Mouse (Mus musculus) hematopoietic multipotent progenitor cell, adult 10-12 weeks (in vitro differentiated cells): ENCODE results near the gene Hjurp. TPM values are rescaled to one million over a fixed set of nuclear protein-coding genes. Genes with fewer than 3 reads are reported as not detected.

Source experiments
- polyA plus RNA-seq: library from polyadenylated mRNA; stranded (reverse); fragments of >175 nt; gene quantifications from 2 replicates; pipeline ENCODE4 v1.2.3, GENCODE M21; 2012; ENCODE audit warnings: low replicate concordance

Gene Hjurp
- 14.4 and 15.0 TPM in 2 replicates for polyA plus RNA-seq

DNA sequence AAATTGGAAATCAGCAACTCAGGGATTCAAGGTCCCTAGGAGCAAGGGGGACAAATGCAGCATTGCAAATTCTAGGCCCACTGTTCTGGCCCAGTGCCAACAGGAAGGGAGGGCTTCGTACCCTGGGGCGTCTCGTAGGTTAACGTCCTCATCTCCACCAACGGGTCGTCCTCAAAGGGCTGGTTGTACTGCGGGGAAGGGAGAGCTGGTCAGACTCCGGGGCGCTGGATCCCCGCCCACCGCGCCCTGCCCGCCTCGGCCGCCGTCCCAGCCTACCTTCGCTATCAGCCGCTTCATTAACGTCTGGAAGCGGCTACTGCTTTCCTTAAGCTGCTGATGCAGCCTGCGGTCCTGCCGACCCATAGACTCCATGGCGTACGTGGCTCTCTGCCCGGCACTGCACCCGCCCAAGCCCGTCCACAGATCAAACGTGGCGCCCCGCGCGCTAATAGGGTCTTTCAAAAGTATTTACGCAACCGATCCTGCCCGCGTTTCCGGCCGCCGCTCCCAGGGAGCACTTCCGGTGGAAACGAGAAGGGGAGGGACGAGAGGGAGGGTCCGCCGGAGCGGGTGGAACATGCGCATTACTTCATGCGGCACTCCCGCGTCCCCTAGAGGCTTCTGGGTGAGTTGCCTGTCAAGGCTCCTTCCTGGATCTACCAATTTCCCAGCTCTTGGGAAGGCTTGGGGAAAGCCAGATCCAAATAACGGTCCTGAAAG, at the start of gene Hjurp, which contains the start of gene Trpm8:
Gene Hjurp, minus strand, starts transcription at position 536 of the 720 bp plus-strand sequence.
Gene Trpm8, plus strand, starts transcription at position 564 of the 720 bp plus-strand sequence.

DNA sequence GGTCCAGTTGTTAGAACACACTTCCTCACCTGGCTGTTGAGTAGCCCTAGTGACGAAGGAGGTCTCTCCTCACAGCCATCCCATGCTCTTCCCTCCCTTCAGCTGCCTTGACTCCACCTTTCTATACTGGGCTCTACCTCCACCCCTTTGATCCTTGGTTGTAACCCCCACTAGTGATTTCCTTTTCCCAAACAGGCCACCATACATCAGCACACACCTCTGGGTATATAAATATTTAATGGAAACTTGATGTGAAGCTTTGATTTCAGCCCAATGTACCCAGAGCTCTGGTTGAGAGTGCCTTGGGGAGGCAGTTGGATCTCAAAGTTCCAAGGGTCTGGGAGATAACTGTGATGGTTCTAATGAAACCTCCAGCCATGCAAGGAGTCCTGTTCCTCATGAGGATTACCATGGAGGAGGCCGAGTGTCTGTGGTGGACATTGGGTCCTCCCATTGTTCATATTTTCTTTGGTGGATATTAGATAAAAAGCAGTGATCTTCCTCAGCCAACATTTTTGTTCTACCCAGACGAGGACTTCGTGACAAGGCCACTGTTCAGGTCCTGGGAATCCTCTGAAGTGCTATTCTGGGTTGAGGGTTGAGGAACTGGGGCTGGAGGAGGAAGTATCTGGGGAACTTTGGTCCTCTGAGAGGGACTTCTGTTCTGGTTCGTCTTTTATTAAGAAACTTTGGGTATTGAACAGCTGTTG, 50.6 kb downstream of the Hjurp start, which contains the start of gene Mroh2a:
Gene Mroh2a, plus strand, starts transcription at position 317 of the 710 bp plus-strand sequence.

Other genes starting within 250 kb of the Hjurp start
- not detected in 2 replicates for gene Ugt1a10, start 222.2 kb downstream of the Hjurp start, polyA plus RNA-seq
- not detected in 2 replicates for gene Ugt1a9, start 206.8 kb downstream of the Hjurp start, polyA plus RNA-seq
- not detected in 2 replicates for gene Ugt1a8, start 189.8 kb downstream of the Hjurp start, polyA plus RNA-seq
- 2.5 and 3.3 TPM in 2 replicates for gene Ugt1a7c, start 182.6 kb downstream of the Hjurp start, polyA plus RNA-seq
- not detected in 2 replicates for gene Ugt1a6b, start 174.4 kb downstream of the Hjurp start, polyA plus RNA-seq
- gene Ugt1a6a, start 142.8 kb downstream of the Hjurp start, polyA plus RNA-seq, result 0.30 TPM in 1 of 2 replicates, not detected in the other
- gene Ugt1a5, start 111.6 kb downstream of the Hjurp start, polyA plus RNA-seq, result not detected in 2 replicates
- gene Ugt1a2, start 77.0 kb downstream of the Hjurp start, polyA plus RNA-seq, result not detected in 2 replicates
- gene Dnajb3, start 71.9 kb downstream of the Hjurp start, polyA plus RNA-seq, result 0.75 and 1.2 TPM in 2 replicates
- gene Ugt1a1, start 65.7 kb downstream of the Hjurp start, polyA plus RNA-seq, result not detected in 2 replicates
- 0.09 and 0.12 TPM in 2 replicates for gene Mroh2a, start 50.6 kb downstream of the Hjurp start, polyA plus RNA-seq
- not detected in 2 replicates for gene Trpm8, start within 50 bp of the Hjurp start, polyA plus RNA-seq
- gene Spp2, start 129.3 kb upstream of the Hjurp start, polyA plus RNA-seq, result not detected in 2 replicates
- gene Glrp1, start 232.4 kb upstream of the Hjurp start, polyA plus RNA-seq, result 0.17 TPM in 1 of 2 replicates, not detected in the other